Mouse (Mus musculus) CH12F3 (cell line): ENCODE measurements at regions not wholly inside any gene's neighbourhood (a gene's known extent, or its start where the extent isn't known, plus 50 kb on each side); places are given as distances from the start of the nearest gene placed in this dataset.

ENCODE experiments used
- in situ Hi-C: fragments of 300-500 bp; cut with MboI; formaldehyde crosslinking; loops from 2 replicates; pipeline ENCODE4 v1.14.3; 2020; ENCODE audit warnings: low sequenced_read_pairs

DNA sequence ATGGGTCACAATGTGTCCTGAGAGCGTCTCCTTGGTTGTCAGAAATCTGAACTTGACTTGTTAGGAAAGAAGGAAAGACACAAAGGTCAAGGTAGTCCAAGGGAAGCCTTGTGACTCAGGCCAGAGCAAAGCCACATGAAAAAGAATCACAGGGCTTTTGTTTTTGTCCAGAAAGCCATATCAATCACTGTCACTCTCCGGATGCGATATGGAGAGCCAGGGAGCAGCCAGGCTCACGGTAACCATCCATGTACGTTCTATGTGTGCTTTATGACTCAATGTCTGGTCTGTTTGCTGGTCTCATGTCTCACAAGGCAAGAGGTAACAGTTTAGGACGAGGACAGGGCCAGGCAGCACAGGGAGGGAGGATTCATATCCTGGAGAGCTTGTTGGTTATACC lies 157.3 kb upstream of the Map3k1 start:
- in situ Hi-C loops, result no loop called here

DNA sequence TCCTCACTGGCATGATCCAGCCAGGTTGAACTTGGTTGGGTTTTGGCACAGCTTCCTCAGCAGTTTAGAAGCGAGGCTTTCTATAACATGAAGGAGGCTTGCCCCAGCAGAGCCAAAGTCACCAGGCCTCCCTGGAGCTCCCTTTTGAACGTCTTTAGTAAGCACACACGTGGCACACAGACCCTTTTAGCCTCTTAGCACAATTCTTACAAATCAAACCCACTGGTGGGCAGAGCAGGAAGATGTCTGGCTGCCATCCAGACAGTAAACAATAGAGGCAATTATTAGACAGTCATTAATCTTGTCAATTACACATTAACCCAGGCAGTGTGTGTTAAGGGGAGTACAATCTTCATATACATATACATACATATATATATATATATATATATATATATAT lies 157.8 kb upstream of the Map3k1 start:
- in situ Hi-C loops, result no loop called here

- in situ Hi-C loops, result no loop called here
Measured at GRCm38 (mm10) chr13:111968197-111968596, 159.4 kb upstream of the Map3k1 start.

DNA sequence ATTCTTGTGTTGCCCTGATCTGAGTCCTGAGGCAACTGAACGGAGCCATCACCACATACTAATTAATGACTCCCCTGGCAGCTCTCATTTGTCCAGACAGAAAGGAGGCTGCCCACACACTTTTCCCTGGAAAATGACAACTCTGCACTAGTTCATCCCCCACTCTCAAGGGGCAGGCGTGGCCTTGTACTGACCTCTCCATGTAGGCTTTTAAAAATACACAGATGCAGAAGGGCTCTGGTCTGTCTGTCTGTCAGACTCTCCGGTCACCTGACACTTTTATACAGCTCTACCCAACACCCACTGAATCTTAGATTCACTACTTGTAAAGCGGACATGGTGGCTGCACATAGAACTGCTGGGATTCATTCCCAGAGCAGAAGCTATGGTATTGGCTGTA lies 165.5 kb upstream of the Map3k1 start:
- in situ Hi-C loops, result loop anchor here (10.0 kb wide), 1 partner anchor 109 kb away; no protein-coding TSS in a partner anchor

- in situ Hi-C loops, result loop anchor here (10.0 kb wide), 1 partner anchor 111 kb away; no protein-coding TSS in a partner anchor
Measured at GRCm38 (mm10) chr13:111975549-111975948, 166.8 kb upstream of the Map3k1 start.

GRCm38 (mm10) chr13:111977769-111978674 lies 169.2 kb upstream of the Map3k1 start:
- in situ Hi-C loops, result loop anchor here (10.0 kb wide), 1 partner anchor 113 kb away; no protein-coding TSS in a partner anchor

DNA sequence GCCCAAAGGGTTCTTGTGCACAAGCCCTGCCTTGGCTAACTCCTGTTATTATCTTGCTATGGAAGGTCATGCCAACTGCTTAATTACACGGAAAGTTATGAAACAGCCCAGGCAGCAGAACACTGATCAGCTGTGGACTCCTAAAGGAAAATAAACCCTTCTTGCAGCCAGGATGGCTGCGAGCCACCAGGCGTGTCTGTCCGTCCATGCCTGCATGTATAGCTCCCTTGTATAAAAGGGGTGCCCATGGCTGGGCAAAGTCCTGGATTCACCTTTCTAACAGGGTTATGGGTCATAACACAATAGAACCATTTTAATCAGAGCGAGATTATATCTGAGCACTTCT lies 169.9 kb upstream of the Map3k1 start:
- in situ Hi-C loops, result loop anchor here (10.0 kb wide), 1 partner anchor 114 kb away; no protein-coding TSS in a partner anchor

DNA sequence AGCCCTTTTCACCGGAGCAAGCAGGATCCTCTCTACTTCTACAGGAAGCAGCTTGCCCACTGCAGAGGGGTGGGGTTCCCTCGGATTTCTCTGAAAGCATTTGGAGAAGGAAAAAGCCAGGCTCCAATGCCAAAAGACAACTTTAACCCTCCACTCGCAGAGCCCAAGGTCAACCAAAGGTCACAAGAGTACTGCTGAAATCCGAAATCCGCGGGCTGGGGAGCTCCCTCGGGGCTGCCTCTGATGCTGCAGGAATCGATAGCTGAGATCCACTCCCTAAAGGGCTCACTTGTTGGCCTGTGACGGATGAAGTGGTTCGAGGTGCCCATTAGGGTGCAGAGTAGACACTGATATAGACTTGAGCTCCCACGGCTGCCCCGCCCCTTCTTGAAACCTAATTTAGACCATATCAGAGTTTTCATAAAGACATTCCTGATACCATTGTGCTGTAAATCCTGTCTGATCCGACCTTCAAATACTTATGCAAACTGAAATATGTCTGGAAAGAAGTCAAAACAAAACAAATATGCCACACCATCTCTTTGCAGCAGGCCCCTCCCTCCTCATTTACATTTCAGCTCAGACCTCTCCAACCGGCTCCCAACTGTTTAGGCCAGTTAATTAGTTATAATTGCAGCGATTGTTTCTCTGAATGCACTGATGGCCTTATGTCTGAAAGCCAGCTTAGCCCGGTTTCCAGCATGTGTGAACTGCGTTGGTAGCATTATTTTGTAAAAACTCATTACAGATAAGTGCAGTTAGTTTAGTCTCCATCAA lies 170.8 kb upstream of the Map3k1 start:
- in situ Hi-C loops, result loop anchor here (10.0 kb wide), 1 partner anchor 115 kb away; no protein-coding TSS in a partner anchor

DNA sequence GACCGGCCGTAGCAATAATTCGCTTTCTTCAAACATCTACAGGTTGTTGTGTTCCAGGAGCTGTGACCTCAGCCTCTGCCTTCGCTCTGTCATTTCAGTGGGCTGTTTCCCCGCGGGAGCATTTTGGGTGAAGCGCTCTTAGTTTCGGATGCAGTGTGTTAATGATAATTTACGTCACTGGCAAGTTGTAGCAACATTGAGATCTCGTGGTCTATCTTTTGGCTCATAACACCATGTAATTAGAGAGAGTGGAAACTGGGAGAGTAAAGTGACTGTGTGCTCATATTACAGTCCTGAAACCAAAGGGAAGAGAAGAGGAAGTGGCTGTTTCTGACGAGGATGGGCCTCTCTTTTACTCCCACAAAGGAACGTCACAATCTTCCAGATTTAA lies 171.4 kb upstream of the Map3k1 start:
- in situ Hi-C loops, result no loop called here

GRCm38 (mm10) chr13:111981103-111981502 lies 172.3 kb upstream of the Map3k1 start:
- in situ Hi-C loops, result no loop called here

GRCm38 (mm10) chr13:111982796-111983460 lies 174.1 kb upstream of the Map3k1 start:
- in situ Hi-C loops, result no loop called here

DNA sequence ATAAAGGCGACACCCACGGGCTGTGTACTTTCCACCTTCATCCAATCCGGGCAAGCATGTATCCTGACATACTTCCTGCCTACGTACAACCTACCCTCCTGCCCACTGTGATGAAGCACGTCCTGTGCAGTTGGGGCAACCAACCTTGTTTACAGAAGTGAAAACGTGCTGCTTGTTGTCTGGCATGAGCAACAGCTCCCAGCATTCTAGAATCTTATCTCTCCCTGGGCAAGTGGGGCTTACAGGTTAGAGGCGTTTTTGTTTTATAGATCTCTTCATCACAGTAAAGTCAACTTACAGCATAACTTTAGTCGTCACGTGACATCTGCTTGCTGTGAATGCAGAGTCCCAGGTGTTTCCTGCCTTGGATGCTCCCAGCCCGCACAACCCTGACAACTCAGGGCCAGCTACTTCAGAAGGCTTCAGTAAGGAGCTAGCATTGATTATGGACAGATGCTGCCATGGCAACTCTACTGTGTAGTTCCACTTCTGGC lies 175.3 kb upstream of the Map3k1 start:
- in situ Hi-C loops, result no loop called here

- in situ Hi-C loops, result no loop called here
Measured at GRCm38 (mm10) chr13:111985406-111985805, 176.6 kb upstream of the Map3k1 start.

- in situ Hi-C loops, result no loop called here
Measured at GRCm38 (mm10) chr13:111986681-111987080, 177.9 kb upstream of the Map3k1 start.

DNA sequence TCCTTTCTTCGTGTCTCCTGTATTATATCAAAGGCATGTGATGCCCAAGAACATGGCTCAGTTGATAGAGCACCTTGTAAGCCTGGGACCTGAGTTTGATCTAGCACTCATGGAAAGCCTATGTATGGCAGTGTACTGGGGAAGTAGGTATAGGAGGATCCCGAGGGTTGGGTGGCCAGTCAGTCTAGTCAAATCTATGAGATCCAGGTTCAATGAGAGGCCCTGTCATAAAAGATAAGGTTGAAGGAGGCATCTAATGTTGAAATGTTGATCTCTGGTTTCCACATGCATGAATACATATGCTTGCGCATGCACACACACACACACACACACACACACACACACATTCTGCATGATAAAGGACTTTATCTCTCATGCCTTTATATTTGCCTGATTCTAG lies 178.6 kb upstream of the Map3k1 start:
- in situ Hi-C loops, result no loop called here

DNA sequence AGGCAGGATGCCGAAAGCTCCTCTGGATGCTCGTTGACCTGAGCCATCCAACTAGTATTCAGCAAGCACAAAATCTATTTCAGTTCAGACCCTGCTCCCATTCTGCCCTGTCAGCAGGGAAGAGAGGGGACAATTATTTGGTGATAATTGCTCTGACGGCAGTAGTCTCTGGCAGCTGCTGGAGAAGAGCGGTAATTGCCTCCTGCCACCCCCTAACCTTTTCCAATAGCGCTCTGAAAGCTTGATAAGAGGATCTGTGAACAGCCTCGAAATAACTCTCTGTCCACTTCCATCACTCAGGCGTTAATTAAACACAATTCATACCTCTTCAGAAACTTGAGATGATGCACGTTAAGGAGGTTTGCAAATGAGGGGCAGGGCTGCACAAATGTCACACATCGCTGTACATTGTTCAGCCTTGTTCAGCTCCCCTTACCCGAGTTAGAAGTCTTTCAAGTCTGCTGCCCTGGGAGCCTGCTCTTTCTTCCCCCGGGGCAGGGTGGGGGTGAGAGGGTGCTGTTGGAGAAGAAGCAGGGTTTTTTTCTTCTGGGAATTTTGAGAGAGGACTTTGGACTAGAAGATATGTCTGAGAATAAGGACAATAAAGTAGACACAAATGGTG lies 182.2 kb upstream of the Map3k1 start:
- in situ Hi-C loops, result no loop called here

DNA sequence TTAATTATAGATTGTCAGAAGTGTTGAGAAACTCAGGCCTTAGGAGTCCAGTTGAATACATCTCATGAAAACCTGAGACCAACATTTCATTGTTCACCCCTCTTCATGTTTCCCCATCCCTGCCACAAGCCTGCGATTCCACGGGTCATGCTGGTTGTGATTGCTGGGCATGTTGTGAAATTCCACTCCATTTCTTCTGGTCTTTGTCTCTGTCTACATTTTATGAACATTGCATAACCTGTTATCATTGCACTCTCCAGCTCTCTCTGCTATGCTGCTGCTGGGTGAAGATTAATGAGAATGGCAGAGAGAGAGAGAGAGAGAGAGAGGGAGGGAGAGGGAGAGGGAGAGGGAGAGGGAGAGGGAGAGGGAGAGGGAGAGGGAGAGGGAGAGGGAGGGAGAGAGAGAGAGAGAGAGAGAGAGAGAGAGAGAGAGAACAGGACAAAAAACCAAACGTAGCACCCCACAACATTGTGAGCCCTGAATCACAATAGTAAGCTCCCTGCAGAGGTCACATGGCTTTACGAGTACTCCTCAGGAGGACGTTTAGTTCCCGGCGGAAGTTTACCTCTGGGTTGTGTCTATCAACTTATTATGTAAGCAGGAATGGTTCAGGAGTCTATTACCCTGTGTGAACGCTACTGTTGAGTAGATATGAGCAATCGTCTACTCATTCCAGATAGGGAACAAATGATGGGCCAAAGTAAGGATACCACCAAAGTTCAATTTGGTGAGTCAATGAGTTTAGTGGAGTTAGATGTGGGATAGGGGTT lies 183.5 kb upstream of the Map3k1 start:
- in situ Hi-C loops, result no loop called here

- in situ Hi-C loops, result no loop called here
Measured at GRCm38 (mm10) chr13:111994862-111995490, 186.2 kb upstream of the Map3k1 start.

DNA sequence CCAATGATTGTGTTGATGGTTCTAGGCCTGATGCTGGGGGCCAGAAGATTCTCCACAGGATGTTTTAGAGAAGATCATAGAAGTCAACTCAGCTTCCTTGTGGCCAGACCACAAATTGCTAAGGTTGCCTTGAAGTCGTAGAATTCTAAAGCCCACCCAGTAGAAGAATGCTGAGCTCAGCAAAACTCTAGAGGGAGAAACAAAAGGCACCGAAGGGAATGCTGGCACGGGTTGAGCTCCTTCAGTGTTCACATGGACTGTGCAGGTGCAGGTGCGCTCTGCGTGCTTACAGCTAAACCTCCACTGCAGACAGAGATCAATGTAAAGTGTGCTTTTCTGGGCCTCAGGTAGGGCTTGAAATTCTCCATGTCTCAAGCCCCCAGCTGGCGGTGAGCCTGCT lies 186.9 kb upstream of the Map3k1 start:
- in situ Hi-C loops, result no loop called here
